Mouse (Mus musculus) CD8-positive naive resting alpha-beta T cell, adult 2 months (primary cell): ENCODE measurements around the gene Vps26a.

Experiments
- DNase-seq, 2 experiments: peaks; one replicate each; pipeline ENCODE4 v3.0.0; 2022; ENCODE audit warnings: low read depth in 2 of 2, low spot score in 2 of 2

The Vps26a gene

GRCm38 (mm10) chr10:62486618-62487415, at the start of gene Vps26a:
TSS of gene Vps26a (minus strand) at chr10:62486805.
- peak; percentile 92 to 97 for DNase-seq

GRCm38 (mm10) chr10:62534509-62534908, 47.9 kb upstream of the Vps26a start:
- no peak for DNase-seq

GRCm38 (mm10) chr10:62532832-62533231, 46.2 kb upstream of the Vps26a start:
- no peak for DNase-seq

GRCm38 (mm10) chr10:62530183-62530582, 43.6 kb upstream of the Vps26a start:
- DNase-seq: no peak

GRCm38 (mm10) chr10:62527351-62527750, 40.7 kb upstream of the Vps26a start, which contains the start of gene Srgn:
TSS of gene Srgn (minus strand) at chr10:62527451.
- no peak for DNase-seq

GRCm38 (mm10) chr10:62522346-62522950, 35.8 kb upstream of the Vps26a start:
- DNase-seq: no peak

- no peak for DNase-seq
Measured at GRCm38 (mm10) chr10:62521763-62522162, 35.2 kb upstream of the Vps26a start.

- DNase-seq: no peak
Measured at GRCm38 (mm10) chr10:62520911-62521310, 34.3 kb upstream of the Vps26a start.

- no peak for DNase-seq
Measured at GRCm38 (mm10) chr10:62517511-62517910, 30.9 kb upstream of the Vps26a start.

- DNase-seq: no peak
Measured at GRCm38 (mm10) chr10:62512855-62513254, 26.2 kb upstream of the Vps26a start.

- no peak for DNase-seq
Measured at GRCm38 (mm10) chr10:62511528-62511927, 24.9 kb upstream of the Vps26a start.

- DNase-seq: no peak
Measured at GRCm38 (mm10) chr10:62509032-62509656, 22.5 kb upstream of the Vps26a start.

GRCm38 (mm10) chr10:62508459-62508858, 21.9 kb upstream of the Vps26a start:
- no peak for DNase-seq

GRCm38 (mm10) chr10:62507591-62508308, 21.1 kb upstream of the Vps26a start:
- DNase-seq: peak; percentile 72 to 84

- DNase-seq: no peak
Measured at GRCm38 (mm10) chr10:62507071-62507470, 20.5 kb upstream of the Vps26a start.

GRCm38 (mm10) chr10:62506019-62506556, 19.5 kb upstream of the Vps26a start:
- peak; percentile 44 to 66 for DNase-seq

- no peak for DNase-seq
Measured at GRCm38 (mm10) chr10:62505224-62505983, 18.8 kb upstream of the Vps26a start.

- no peak for DNase-seq
Measured at GRCm38 (mm10) chr10:62503836-62504628, 17.4 kb upstream of the Vps26a start.

- DNase-seq: no peak
Measured at GRCm38 (mm10) chr10:62503353-62503752, 16.7 kb upstream of the Vps26a start.

- no peak for DNase-seq
Measured at GRCm38 (mm10) chr10:62501951-62502350, 15.3 kb upstream of the Vps26a start.
